Mouse (Mus musculus) CH12F3 (cell line): ENCODE data around the gene Tenm4.

ENCODE experiments used
- in situ Hi-C: fragments of 300-500 bp; cut with MboI; formaldehyde crosslinking; loops from 2 replicates; pipeline ENCODE4 v1.14.3; 2020; ENCODE audit warnings: low sequenced_read_pairs

Gene Tenm4

DNA sequence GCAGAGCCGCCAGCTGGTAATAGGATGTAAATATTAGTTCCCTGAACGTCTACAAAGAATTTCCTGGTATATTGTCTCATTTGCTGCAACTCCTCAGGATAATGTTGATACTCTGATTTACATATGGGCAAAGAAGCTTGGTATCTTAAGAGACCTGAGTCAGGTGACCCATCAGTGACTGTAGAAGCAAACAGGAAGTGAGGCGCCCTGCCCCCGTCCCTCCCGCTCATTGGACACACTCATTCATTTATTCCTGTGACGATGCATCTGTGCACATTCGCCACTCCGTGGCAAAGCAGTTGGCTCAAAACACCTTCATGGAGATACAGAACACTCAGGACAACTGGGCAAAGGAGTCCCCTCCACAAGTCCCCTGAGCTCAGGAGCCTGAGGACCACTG lies 699.4 kb downstream of the Tenm4 start:
- in situ Hi-C loops, result no loop called here

DNA sequence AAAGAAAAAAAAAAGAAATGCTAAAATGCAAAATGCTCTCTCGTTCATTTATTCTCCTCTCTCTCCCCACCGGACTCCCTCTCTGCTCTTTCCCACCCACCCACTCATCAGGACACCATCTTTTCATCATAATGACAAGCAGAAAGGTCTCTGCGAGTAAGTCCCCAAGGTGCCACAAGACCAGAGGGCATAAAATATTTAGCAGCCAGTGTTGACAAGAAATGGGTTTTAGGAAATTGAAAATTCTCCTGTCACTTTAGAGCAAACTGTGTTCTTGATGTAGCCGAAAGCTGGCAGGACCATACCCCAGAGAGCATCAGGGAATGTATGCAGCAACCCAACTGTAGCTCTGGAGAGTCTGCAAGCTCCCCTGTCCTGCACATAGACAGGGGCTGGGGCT lies 700.0 kb downstream of the Tenm4 start:
- in situ Hi-C loops, result no loop called here

DNA sequence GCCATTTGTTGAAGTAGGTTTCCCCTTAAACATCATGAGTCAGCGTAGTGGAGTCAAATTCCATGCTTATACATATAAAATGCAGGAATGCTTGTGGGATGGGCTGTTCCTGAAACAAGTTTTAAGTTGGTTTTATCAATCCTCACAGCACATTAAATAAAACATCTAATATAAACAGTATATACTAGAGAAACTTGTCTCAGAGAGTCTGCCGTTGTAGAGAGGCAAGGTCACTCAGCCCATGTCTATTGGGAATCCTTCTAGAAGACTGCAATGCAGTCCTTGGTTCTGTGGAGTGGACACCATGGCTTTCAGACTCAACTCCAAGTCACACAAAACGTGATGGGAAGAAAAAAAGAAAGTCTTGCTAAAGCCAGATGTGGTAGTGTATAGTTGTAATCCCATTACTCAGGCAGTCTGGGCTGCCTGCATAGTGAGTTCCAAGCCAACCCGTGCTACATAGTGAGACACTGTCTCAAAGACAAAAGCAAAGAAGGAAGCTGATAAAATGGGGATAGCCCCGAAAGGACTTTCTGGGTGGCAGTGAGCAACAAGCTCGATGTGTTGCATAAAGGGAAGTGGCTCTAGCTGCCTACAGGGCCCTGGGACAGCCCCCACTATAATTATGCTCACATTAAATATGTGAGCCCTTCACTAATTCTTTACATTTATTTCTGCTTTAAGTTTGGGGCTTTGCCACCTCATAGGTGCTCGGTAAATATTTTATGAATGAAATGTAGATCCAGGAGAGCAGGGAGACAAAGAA lies 707.6 kb downstream of the Tenm4 start:
- in situ Hi-C loops, result no loop called here

GRCm38 (mm10) chr7:96879593-96879992 lies 708.5 kb downstream of the Tenm4 start:
- in situ Hi-C loops, result no loop called here

GRCm38 (mm10) chr7:96880221-96880944 lies 709.3 kb downstream of the Tenm4 start:
- in situ Hi-C loops, result no loop called here

GRCm38 (mm10) chr7:96883297-96883696 lies 712.3 kb downstream of the Tenm4 start:
- in situ Hi-C loops, result no loop called here

DNA sequence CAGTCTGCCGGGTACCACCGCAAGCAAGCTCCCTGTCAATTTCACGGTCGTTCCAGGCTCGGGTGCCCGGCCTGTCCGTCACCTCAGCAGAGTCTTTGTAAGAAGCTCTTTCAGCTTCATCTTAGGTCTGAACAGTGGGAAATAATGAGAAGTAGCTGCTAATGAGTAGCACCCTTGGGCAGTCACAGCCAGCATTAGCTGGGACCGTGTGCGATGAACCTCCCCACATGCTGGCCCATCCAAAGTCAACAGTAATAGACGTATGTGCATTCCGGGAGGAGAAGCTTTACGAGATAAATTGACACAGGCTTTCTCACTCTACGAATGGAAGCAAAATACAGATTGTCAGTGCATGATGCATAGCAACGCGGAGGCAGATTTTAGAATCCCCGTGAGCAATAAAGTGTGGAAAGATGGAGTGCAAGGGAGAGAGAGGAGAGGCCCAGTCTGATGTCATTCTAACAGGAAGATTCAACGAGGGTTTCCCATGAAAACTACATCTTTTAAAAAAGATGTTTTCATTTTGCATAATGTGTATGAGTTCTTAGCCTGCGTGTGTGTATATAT lies 716.1 kb downstream of the Tenm4 start:
- in situ Hi-C loops, result no loop called here

GRCm38 (mm10) chr7:96889061-96890034 lies 718.3 kb downstream of the Tenm4 start:
- in situ Hi-C loops, result no loop called here

DNA sequence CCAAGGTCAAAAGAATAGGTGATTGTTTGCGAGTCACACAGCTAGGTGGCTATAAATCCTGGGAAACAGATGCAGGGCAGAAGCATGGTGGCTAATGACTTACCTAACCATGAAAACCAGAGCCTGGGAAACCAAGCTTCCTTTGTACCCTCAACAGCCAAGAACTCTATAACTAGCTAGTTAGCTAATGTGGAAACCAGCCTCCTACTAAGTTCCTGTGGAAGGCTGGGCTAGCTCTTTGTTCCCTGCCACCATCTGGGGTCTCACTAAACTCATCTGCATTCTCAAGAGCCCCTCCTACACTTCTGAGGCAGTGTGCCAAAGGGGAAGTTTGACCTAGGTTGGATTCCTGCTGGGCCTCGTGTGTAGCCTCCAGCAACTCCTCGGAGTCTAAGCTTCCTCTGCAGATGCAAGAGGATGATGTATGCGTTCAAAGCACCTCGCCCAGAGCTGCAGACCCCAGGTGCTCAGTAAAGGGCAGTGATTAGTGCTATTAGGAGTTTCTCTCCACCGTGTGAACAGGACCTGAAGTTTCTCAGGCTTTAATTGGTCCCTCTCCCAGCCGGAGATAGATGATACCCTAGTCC lies 719.1 kb downstream of the Tenm4 start:
- in situ Hi-C loops, result no loop called here

DNA sequence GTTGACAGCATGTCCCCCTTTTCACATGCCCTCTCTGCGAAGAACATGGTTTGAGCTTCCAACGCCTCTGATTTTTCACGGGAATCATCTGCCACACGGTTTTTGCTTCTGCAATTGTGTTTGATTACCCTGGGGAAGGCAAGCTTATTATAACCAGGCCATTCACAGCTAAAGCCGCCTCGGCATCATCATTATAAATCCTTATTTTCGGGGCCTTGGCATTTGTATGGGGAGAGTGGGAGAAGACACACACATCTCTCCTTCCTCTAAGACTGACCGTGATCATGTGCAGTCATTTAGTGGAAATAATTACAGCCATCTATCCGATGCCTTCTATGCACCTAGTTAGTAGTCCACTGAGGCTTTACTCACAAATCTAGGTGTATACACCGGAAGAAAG lies 719.9 kb downstream of the Tenm4 start:
- in situ Hi-C loops, result no loop called here

- in situ Hi-C loops, result no loop called here
Observed at GRCm38 (mm10) chr7:96899036-96899569, 728.1 kb downstream of the Tenm4 start.

GRCm38 (mm10) chr7:96902183-96902582 lies 731.1 kb downstream of the Tenm4 start:
- in situ Hi-C loops, result loop anchor here (25.0 kb wide), 2 partner anchors 365 to 740 kb away; partner anchors contain the start of gene Tenm4

DNA sequence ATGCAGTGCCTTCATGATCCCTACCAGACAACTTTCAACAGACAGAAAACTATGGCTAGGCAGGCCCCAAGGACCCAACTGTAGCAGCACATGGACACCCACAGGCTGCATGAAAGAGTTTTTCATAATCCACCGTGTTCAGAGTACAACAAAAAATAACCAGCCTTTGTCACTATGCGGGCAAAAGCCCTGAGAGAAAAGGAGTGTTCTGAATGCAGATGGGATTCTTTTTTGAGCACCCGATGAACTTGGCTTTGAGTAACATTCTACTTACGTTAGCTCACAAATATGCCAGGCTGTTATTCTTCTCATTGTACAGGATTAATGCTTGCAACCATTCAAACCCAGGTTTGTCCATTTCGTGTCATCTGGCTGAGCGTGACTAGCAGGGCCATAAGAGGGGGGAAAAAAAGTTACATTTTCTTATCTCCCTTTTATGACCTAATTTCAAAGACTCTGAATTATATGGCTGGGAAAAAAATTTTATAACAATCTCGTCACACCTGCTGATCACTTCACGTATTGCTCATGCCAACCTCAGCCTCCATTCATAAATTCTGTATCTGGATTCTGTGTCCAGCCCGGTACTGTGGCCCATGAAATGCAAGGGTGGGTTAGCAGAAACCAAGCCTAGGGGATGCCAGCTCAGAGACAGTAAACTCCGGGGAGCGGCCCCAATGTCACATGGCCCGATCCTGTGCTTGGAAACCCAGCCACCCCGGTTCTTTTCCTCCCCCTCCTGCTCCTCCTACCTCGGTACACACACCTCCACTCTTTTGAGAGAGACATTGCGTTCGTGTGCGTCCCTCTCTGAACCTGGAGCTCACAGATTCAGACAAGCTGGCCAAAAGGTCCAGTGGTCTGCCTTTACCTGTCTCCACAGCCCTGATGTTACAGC lies 732.3 kb downstream of the Tenm4 start:
- in situ Hi-C loops, result loop anchor here (25.0 kb wide), 2 partner anchors 366 to 741 kb away; partner anchors contain the start of gene Tenm4

- in situ Hi-C loops, result loop anchor here (25.0 kb wide), 2 partner anchors 367 to 742 kb away; partner anchors contain the start of gene Tenm4
Observed at GRCm38 (mm10) chr7:96904442-96904841, 733.4 kb downstream of the Tenm4 start.

GRCm38 (mm10) chr7:96904936-96905335 lies 733.9 kb downstream of the Tenm4 start:
- in situ Hi-C loops, result loop anchor here (25.0 kb wide), 2 partner anchors 368 to 743 kb away; partner anchors contain the start of gene Tenm4

DNA sequence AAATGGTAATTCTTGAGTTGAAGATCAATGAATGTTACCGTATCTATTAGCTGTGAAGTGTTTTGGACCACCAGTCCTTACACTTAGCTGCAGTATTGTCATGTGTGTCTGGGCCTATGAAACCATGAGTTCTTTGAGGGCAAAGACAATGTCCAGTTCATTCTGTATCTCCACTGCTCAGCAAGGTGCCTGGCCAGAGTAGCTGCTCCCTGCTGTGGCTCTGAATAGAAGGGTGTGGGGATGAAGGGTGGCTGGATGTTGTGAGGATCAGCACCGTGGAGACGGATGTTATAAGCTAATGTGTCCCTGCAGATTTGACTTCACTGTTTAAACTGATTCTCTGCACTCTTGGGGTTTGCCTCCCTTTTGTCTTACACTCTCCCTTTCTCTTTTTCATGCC lies 734.4 kb downstream of the Tenm4 start:
- in situ Hi-C loops, result loop anchor here (25.0 kb wide), 2 partner anchors 368 to 743 kb away; partner anchors contain the start of gene Tenm4

- in situ Hi-C loops, result loop anchor here (25.0 kb wide), 2 partner anchors 369 to 744 kb away; partner anchors contain the start of gene Tenm4
Observed at GRCm38 (mm10) chr7:96906216-96906615, 735.2 kb downstream of the Tenm4 start.

GRCm38 (mm10) chr7:96907971-96908680 lies 737.1 kb downstream of the Tenm4 start:
- in situ Hi-C loops, result loop anchor here (25.0 kb wide), 2 partner anchors 371 to 746 kb away; partner anchors contain the start of gene Tenm4
